In genomic region chr4:25280938-25281670, GRCm38 (mm10) we compare ENCODE assay signal across 8 mouse cellular contexts. TPM values are rescaled to one million over a fixed set of nuclear protein-coding genes. Genes with fewer than 3 reads are reported as not detected.
A peak's percentile ranks its signal among the peaks of the same experiment; 100 is the strongest.
DNase-seq lines count a peak whose midpoint lies in the region; ATAC-seq and TF ChIP-seq lines count a peak whose summit lies in the region.

No protein-coding gene starts in this region.

- H3K36me3 ChIP-seq in lung, embryonic 14.5 days (ENCODE audit: insufficient read depth), result peaks cover 32% of the 10 kb centered on the region
- peaks cover 20% of the 10 kb centered on the region for H3K36me3 ChIP-seq in hindbrain, embryonic 14.5 days (replicated peaks; ENCODE audit: control insufficient read depth, insufficient read depth)
- H3K36me3 ChIP-seq in midbrain, embryonic 11.5 days (ENCODE audit: control insufficient read depth, insufficient read depth, low read length), result peaks cover 7% of the 10 kb centered on the region

- no peaks in the 10 kb centered on the region for H3K27me3 ChIP-seq in lung, embryonic 14.5 days (ENCODE audit: insufficient read depth, low read length)
- H3K27me3 ChIP-seq in hindbrain, embryonic 14.5 days (ENCODE audit: control insufficient read depth, insufficient read depth, low read length), result no peaks in the 10 kb centered on the region
- no peaks in the 10 kb centered on the region; the same call in 1 of the 2 replicates for H3K27me3 ChIP-seq in midbrain, embryonic 11.5 days (ENCODE audit: control insufficient read depth, insufficient read depth, low read length)

- H3K27ac ChIP-seq in lung, embryonic 14.5 days (ENCODE audit: low read depth), result peak overlapping the region; percentile 96
- H3K27ac ChIP-seq in hindbrain, embryonic 14.5 days, result peak overlapping the region; percentile 99
- peak overlapping the region; percentile 94 for H3K27ac ChIP-seq in midbrain, embryonic 11.5 days (ENCODE audit: low read depth, low read length)

- H3K4me1 ChIP-seq in lung, embryonic 14.5 days (ENCODE audit: insufficient read depth), result 0 out of 2 replicates have a peak, but pooled peaks cover 3% of the 10 kb centered on the region
- H3K4me1 ChIP-seq in hindbrain, embryonic 14.5 days (replicated peaks; ENCODE audit: control insufficient read depth, insufficient read depth, low read length), result peaks cover 7% of the 10 kb centered on the region; the same call in 1 of the 2 replicates
- peaks cover 4% of the 10 kb centered on the region; the same call in 1 of the 2 replicates for H3K4me1 ChIP-seq in midbrain, embryonic 11.5 days (ENCODE audit: control insufficient read depth, insufficient read depth, low read length)

- H3K4me3 ChIP-seq in lung, embryonic 14.5 days (ENCODE audit: low read depth, low read length), result peak overlapping the region; percentile 64
- H3K4me3 ChIP-seq in hindbrain, embryonic 14.5 days (replicated peaks; ENCODE audit: low read length), result peak overlapping the region; percentile 74
- peak overlapping the region; percentile 78 for H3K4me3 ChIP-seq in midbrain, embryonic 11.5 days (ENCODE audit: low read depth, low read length)

- no peak for TF ChIP-seq CTCF in lung, embryonic 14.5 days (IDR thresholded peaks at IDR 0.05; ENCODE audit: low read depth)

- H3K9me3 ChIP-seq in lung, embryonic 14.5 days (ENCODE audit: low read depth, low read length), result no peaks in the 10 kb centered on the region
- no peaks in the 10 kb centered on the region for H3K9me3 ChIP-seq in hindbrain, embryonic 14.5 days (ENCODE audit: control insufficient read depth, low read length)
- H3K9me3 ChIP-seq in midbrain, embryonic 11.5 days (ENCODE audit: control insufficient read depth, low read length), result no peaks in the 10 kb centered on the region

- WGBS in lung, embryonic 14.5 days, result under 1% methylated on average over 32 of the region's 32 CpGs
- 2% methylated on average over 32 of the region's 32 CpGs for WGBS in hindbrain, embryonic 14.5 days
- WGBS in midbrain, embryonic 11.5 days, result 2% methylated on average over 32 of the region's 32 CpGs

- peak overlapping the region; percentile 80 for H3K9ac ChIP-seq in lung, embryonic 14.5 days
- peak overlapping the region; percentile 95 for H3K9ac ChIP-seq in hindbrain, embryonic 14.5 days
- peak overlapping the region; percentile 98 for H3K9ac ChIP-seq in midbrain, embryonic 11.5 days (ENCODE audit: low read length)

- peak overlapping the region; percentile 74 for H3K4me2 ChIP-seq in lung, embryonic 14.5 days
- peak overlapping the region; percentile 58 for H3K4me2 ChIP-seq in hindbrain, embryonic 14.5 days (replicated peaks)
- H3K4me2 ChIP-seq in midbrain, embryonic 11.5 days, result peak overlapping the region; percentile 59

- peak; percentile 97 for ATAC-seq in lung, embryonic 14.5 days (ENCODE audit: insufficient read depth)
- ATAC-seq in common myeloid progenitor, adult 5-6 weeks (replicated peaks; ENCODE audit: low read depth, poor library complexity, severe bottlenecking), result peak; percentile 64
- peak; percentile 94 for ATAC-seq in hindbrain, embryonic 14.5 days (ENCODE audit: low FRiP score)
- ATAC-seq in midbrain, embryonic 11.5 days (ENCODE audit: low FRiP score), result peak; percentile 92

- peak; percentile 79 for DNase-seq in lung, embryonic 14.5 days
- no peak for DNase-seq in lung, postnatal 4 days
- DNase-seq in hindbrain, embryonic 14.5 days (ENCODE audit: low spot score), result peak; percentile 72
- no peak for DNase-seq in midbrain, embryonic 11.5 days (ENCODE audit: low spot score, missing footprints)
- DNase-seq in left cerebral cortex, adult 8-10 months (ENCODE audit: low spot score in 2 of 2), result no peak
- no peak for DNase-seq in retina, embryonic 14.5 days (ENCODE audit: low spot score)
- no peak for DNase-seq in layer of hippocampus, postnatal 10 days (ENCODE audit: low spot score in 2 of 2)

RNA-seq across cellular contexts. Expression of gene Ufl1, which starts 0.5 kb away (rescaled TPM):
- 38.1 and 40.5 TPM in 2 replicates for polyA plus RNA-seq in lung, embryonic 14.5 days (2014; fragmentation: Nextera tagmentation; extraction: Ambion mirVana)
- 27.3 and 29.9 TPM in 2 replicates for total RNA-seq in common myeloid progenitor, adult 5-6 weeks (2017)
- polyA plus RNA-seq in hindbrain, embryonic 14.5 days (2014; fragmentation: Nextera tagmentation; extraction: Ambion mirVana), result 42.3 and 44.3 TPM in 2 replicates
- polyA plus RNA-seq in midbrain, embryonic 11.5 days (2014; fragmentation: Nextera tagmentation; extraction: Ambion mirVana), result 34.2 and 37.4 TPM in 2 replicates
- total RNA-seq in left cerebral cortex, adult 8-10 months (2022), result 10 to 100 TPM; 32.4 to 43.7 (median 37.1) TPM
- total RNA-seq in layer of hippocampus, postnatal 10 days (2021), result 10 to 100 TPM; 22.8 to 31.5 TPM

RNA-seq across cellular contexts. Expression of gene Fhl5, which starts 38.4 kb away (rescaled TPM):
- not detected in 2 replicates for polyA plus RNA-seq in lung, embryonic 14.5 days (2014; fragmentation: Nextera tagmentation; extraction: Ambion mirVana)
- not detected in 2 replicates for total RNA-seq in common myeloid progenitor, adult 5-6 weeks (2017)
- polyA plus RNA-seq in hindbrain, embryonic 14.5 days (2014; fragmentation: Nextera tagmentation; extraction: Ambion mirVana), result 0.24 TPM in 1 of 2 replicates, not detected in the other
- polyA plus RNA-seq in midbrain, embryonic 11.5 days (2014; fragmentation: Nextera tagmentation; extraction: Ambion mirVana), result not detected in 2 replicates
- total RNA-seq in left cerebral cortex, adult 8-10 months (2022), result under 1 TPM in 1 of 4 experiments, not detected in 3; 0.46 TPM
- total RNA-seq in layer of hippocampus, postnatal 10 days (2021), result 1 to 10 TPM in 1 of 2 experiments, under 1 TPM in 1; 0.60 to 1.3 TPM

Comparison
In these comparisons a context has a peak if more than half of its experiments do, and no peak if none do; other contexts are left out.
1. DNase-seq: peak in lung, embryonic 14.5 days (single experiment) and hindbrain, embryonic 14.5 days (single experiment); none in lung, postnatal 4 days (0 of 2), midbrain, embryonic 11.5 days (single experiment), left cerebral cortex, adult 8-10 months (0 of 2), retina, embryonic 14.5 days (single experiment) and layer of hippocampus, postnatal 10 days (0 of 2).
2. Peak in every context shown above with its lines, with median percentiles within 50 percentile points of each other: ATAC-seq, H3K27ac ChIP-seq, H3K4me2 ChIP-seq, H3K4me3 ChIP-seq and H3K9ac ChIP-seq.